Mouse (Mus musculus) brain, embryonic 18.5 days (tissue): ENCODE data around the gene Olfr610.
"Not testable (repeated sequence)": the region's sequence is repeated elsewhere in the genome, so short reads cannot be mapped to it uniquely, and the experiment has no call there.

Experiments used
- DNase-seq: peaks from one replicate; pipeline ENCODE4 v3.0.0-alpha.2; 2012; ENCODE audit warnings: low read depth, low spot score

Olfr610 gene

GRCm38 (mm10) chr7:103512022-103512421 is at the start of gene Olfr610:
Olfr610 (minus strand) TSS chr7:103512122.
- no peak for DNase-seq

- no peak for DNase-seq
Observed at GRCm38 (mm10) chr7:103555779-103556178, 43.9 kb upstream of the Olfr610 start, which contains the start of gene Olfr615. Olfr615 (plus strand) TSS chr7:103556079.

- DNase-seq: no peak
Observed at GRCm38 (mm10) chr7:103547774-103548173, 35.9 kb upstream of the Olfr610 start, which contains the start of gene Olfr613. Olfr613 (plus strand) TSS chr7:103548074.

GRCm38 (mm10) chr7:103542617-103543016 is 30.7 kb upstream of the Olfr610 start, which contains the start of gene Olfr612:
Olfr612 (minus strand) TSS chr7:103542717.
- DNase-seq: not testable (repeated sequence)

DNA sequence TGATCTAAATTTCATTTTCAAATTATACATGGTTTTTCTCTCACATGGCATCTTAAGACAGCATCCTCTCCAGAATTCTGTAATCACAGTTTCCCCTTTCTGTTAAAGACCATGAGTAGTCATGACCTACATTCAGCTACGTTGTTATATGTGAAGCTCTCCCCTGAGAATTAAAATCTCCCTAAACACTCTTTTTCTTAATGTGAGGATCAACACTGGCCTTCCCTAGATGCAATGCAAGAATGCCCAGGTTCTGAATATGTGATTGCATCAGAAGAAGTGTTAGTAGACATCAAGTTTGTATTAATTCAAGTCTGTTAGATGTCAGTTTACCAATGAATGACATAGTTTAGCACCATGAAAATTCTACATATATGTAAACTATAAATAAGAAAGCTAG is 8.8 kb upstream of the Olfr610 start, which contains the start of gene Olfr611:
Gene Olfr611, minus strand, starts transcription at position 101 of the 400 bp plus-strand sequence.
- DNase-seq: not testable (repeated sequence)

DNA sequence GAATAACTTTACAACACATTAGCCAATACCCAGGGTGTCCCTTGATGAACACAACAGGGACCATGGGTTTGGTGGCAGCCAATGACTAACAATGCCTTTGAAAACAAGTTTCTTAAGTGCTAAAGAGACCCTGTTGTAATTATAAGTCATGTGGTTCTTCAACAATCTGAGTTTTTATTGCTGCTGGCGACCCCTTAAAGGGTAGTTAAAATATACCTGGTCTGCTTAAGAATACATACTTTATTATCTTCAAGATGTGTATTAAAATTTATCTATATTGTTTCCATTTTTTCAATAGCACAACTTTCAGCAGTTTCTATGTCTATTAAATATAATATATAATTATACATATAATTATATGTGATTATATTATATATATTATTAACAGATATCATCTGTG is 14.0 kb downstream of the Olfr610 start, which contains the start of gene Olfr609:
Gene Olfr609, minus strand, starts transcription at position 101 of the 400 bp plus-strand sequence.
- no peak for DNase-seq

GRCm38 (mm10) chr7:103477106-103477505 is 34.8 kb downstream of the Olfr610 start:
- not testable (repeated sequence) for DNase-seq

- no peak for DNase-seq
Observed at GRCm38 (mm10) chr7:103469577-103469976, 42.3 kb downstream of the Olfr610 start, which contains the start of gene Olfr608. Olfr608 (plus strand) TSS chr7:103469877.

- no peak for DNase-seq
Observed at GRCm38 (mm10) chr7:103460590-103460989, 51.3 kb downstream of the Olfr610 start.
